Mouse (Mus musculus): ENCODE measurements around the gene Mup11.
"Not testable (repeated sequence)": the region's sequence is repeated elsewhere in the genome, so short reads cannot be mapped to it uniquely, and the experiment has no call there.

Gene Mup11

DNA sequence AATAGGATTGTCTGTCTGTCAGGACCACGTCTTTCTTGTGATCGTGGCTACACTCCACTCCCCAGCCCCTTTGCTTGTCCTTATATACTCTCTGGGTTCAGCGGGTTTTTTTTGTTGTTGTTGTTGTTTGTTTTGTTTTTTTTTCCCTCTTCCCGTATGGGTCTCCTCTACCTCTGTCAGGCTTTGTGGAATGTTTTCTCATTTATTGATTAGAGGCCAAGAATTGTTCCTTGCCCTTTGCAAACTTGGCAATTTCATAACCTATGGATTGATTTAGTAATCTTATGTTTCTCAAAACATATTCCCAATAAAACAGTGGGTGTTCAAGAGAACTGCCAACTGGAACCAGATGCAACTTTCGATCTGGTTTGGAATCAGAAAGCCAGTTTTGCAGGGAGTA lies at the start of gene Mup11:
Gene Mup11 (minus strand): TSS at position 101 of the 400 bp plus-strand sequence.
- not testable (repeated sequence) for DNase-seq (ENCODE audit: low read depth in 2 of 2, low spot score in 2 of 2)

Data from CD8-positive naive resting alpha-beta T cell, adult 2 months (primary cell).